Mouse (Mus musculus) effector memory CD4-positive, alpha-beta T cell, adult 5 months (primary cell): Measurements from ENCODE around the gene Thap7. TPM values are rescaled to one million over a fixed set of nuclear protein-coding genes. Genes with fewer than 3 reads are reported as not detected.

Source experiments
- polyA plus RNA-seq: library from polyadenylated mRNA; unstranded; fragments of 100-300 nt; shearing (Covaris generic); gene quantifications from one replicate; pipeline ENCODE4 v1.2.1, GENCODE M21; 2017

The Thap7 gene
- polyA plus RNA-seq: 43.8 TPM

DNA sequence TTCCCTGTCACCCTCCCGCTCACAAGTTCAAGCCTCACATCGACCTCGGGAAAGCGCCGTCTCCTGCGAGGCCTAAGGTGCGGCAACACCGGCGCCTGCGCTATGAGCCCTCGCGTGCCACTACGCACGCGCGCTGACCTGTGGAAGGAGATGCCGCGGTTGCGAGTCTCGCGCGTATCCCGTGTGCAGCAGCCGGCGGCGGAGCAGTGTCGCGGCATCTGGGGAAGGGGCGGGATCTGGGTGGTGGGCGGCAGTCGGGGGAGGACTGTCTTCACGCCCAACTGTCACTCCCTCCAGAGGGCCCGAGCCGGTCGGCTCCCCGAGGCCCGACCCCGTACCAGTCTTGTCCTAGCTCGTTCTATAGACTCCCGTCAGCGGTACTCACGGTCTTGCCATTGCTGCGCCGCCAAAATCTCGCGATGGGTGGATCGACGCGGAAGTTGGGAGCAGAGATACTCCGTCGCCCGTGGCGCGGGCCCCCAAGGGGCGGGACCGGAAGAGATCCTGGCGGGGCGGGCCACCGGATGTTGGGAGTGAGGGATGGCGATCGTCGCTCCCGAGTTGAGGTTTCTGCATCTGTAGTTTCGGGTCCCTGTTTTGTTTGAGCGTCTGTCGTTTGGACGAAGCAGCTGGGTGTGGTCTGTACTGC is at the start of gene Thap7:
Thap7 (minus strand) TSS at position 497 of the 649 bp plus-strand sequence.

DNA sequence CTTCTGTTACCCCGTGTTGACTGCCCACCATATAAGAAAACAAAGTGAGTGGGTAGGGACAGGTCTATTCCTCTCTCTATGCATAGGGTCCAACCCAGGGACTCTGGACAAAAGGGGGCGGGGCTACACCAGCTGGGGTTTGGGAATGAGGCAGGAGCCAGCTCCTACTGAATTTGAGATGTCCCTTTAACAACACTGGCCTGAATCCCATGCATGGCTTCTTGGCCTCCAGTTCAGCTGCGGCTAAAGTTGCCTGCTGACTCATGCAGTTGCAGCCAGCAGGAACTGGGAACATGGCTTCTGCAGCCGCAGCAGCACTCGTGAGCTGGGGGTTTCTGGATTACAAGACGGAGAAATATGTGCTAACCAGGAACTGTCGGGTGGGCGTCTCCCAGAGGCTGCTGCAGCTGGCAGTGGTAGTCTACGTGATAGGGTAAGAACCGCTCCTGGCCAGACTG is 30.8 kb upstream of the Thap7 start, which contains the start of gene P2rx6:
P2rx6 (plus strand) TSS at position 135 of the 458 bp plus-strand sequence.

DNA sequence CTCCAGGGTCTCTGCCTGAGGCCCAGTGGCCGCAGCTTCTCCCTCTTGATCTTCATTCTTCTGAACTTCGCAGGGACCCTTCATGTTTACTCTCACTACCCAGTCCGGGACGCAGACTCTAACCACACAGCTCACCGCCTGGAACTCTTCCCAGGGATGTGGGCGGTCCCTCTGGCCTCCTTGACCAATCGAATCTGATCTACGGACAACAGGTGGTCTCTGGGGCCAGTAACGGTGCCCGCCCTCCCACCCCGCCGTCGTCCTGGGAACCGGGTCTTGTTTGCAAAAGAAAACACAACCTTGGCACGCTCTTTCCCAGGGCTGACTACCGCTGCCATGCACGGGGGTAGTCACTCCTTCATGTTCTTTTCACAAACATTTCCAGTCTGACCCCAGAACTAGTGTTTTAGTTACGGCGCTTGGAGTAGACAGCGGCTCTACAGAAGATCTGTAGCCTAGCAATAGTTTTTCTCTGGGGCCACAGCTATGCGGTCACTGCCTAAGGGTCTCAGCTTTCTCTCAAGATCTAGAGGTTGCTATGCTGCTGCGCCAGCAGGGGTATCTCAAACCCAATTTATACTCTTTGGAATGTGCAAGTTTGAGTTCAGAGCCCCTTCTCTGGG is 30.3 kb upstream of the Thap7 start, which contains the start of gene Lrrc74b:
Lrrc74b (minus strand) TSS at position 120 of the 623 bp plus-strand sequence.

DNA sequence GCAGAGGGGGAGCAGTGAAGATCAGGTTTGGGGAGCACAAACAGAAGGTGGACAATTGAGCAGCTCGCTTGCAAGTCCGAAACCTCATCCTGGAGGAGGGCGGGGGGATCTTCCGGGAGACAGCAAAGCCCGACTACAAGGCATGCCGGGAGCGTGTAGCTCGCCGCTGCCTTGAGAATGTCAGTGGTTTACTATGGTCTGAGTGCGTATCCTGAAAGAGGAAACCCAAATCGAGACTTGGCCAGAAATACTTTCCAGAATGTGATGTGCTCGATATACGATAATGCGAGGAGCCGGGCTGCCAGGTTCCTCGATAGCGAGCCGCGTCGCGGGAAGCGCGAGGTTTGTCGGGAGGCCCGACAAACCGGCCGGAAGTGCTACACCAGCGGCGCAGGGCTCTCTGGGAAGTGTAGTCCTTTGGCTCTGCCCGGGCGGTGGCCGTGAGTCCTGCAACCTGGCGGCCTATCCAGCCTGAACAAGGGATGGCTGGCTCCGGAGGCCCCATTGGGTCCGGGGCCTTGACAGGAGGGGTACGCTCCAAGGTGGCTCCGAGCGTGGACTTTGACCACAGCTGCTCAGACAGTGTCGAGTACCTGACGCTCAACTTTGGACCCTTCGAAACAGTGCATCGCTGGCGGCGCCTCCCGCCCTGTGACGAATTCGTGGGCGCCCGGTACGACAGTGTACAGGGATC is 22.2 kb downstream of the Thap7 start, which contains the start of gene Lztr1:
Lztr1 (plus strand) TSS at position 143 of the 694 bp plus-strand sequence.

DNA sequence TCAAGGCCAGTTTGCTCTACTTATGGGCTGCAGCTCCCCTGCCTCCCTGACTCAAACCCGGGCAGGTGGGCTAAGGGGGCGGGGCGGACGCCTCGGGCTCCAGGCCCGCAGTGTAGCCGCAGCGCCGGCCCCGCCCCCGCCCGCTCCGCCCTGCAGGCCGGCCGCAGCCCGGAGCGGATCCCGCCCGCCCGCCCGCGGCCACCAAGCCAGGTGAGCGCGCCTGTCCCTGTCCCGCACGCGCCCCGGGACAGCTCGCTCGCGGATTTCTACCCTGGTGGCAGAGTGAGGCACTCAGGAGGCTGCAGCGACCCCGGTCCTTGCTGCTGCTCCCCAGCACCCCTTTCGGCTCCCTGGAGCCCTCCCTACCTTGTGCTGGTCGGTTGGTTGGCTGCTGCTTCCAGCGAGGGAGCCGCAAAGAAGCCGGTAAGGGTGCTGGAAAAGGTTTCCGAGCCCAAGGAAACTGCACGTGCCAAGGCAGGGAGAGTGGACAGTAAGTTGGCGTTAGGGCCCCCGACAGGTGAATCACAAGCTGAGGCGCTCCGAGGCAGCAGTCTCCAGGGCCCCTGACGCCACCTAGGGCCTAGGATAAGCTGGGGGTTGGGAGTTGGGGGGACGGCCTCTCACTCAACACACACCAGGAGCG is 41.3 kb downstream of the Thap7 start, which contains the start of gene Aifm3:
Aifm3 (plus strand) TSS at position 143 of the 643 bp plus-strand sequence.

Other genes with a start within 250 kb of the Thap7 start
- gene Serpind1, start 199.8 kb downstream of the Thap7 start, polyA plus RNA-seq: 0.67 TPM
- 17.2 TPM for gene Snap29, start 125.2 kb downstream of the Thap7 start, polyA plus RNA-seq
- gene Pi4ka, start 124.8 kb downstream of the Thap7 start, polyA plus RNA-seq: 65.8 TPM
- gene Crkl, start 79.1 kb downstream of the Thap7 start, polyA plus RNA-seq: 55.6 TPM
- not detected for gene Aifm3, start 41.5 kb downstream of the Thap7 start, polyA plus RNA-seq
- 41.1 TPM for gene Lztr1, start 22.4 kb downstream of the Thap7 start, polyA plus RNA-seq
- gene Lrrc74b, start 30.1 kb upstream of the Thap7 start, polyA plus RNA-seq: not detected
- not detected for gene P2rx6, start 30.7 kb upstream of the Thap7 start, polyA plus RNA-seq
- gene Slc7a4, start 52.1 kb upstream of the Thap7 start, polyA plus RNA-seq: 0.57 TPM
- gene Smpd4, start 88.2 kb upstream of the Thap7 start, polyA plus RNA-seq: 17.6 TPM
- not detected for gene Ccdc74a, start 115.3 kb upstream of the Thap7 start, polyA plus RNA-seq
- gene Med15, start 201.8 kb upstream of the Thap7 start, polyA plus RNA-seq: 123 TPM
- 7.6 TPM for gene Klhl22, start 228.5 kb upstream of the Thap7 start, polyA plus RNA-seq